In genomic region chr8:78435624-78435960, GRCm38 (mm10) we compare ENCODE assay signal across 8 mouse cellular contexts. TPM values are rescaled to one million over a fixed set of nuclear protein-coding genes. Genes with fewer than 3 reads are reported as not detected.
DNase-seq lines count a peak whose midpoint lies in the region; ATAC-seq and TF ChIP-seq lines count a peak whose summit lies in the region.
"Had no signal": no experiment of that assay in that cellular context is flagged by ENCODE, and none has a peak within 500 bp of the region (broad histone marks: within the 10 kb centered on the region; RNA-seq: fewer than 3 reads in every experiment).

No protein-coding gene starts in this region.

- ATAC-seq in lung, postnatal 0 days, result no peak
- 0 out of 2 replicates have a peak, but pooled peaks have one; percentile 9 for ATAC-seq in forebrain, postnatal 0 days
- no peak for ATAC-seq in limb, embryonic 15.5 days (ENCODE audit: insufficient number of reproducible peaks, low FRiP score, low TSS enrichment, low read depth)

- H3K4me2 ChIP-seq in lung, postnatal 0 days (replicated peaks; ENCODE audit: low read depth, low read length), result no peak overlapping the region
- peak overlapping the region; percentile 66 for H3K4me2 ChIP-seq in forebrain, postnatal 0 days (ENCODE audit: low read depth)
- H3K4me2 ChIP-seq in limb, embryonic 15.5 days, result peak overlapping the region; percentile 80

- H3K27ac ChIP-seq in lung, postnatal 0 days (ENCODE audit: low read length), result no peak overlapping the region
- no peak overlapping the region for H3K27ac ChIP-seq in forebrain, postnatal 0 days (ENCODE audit: low read depth, low read length)
- H3K27ac ChIP-seq in limb, embryonic 15.5 days, result no peak overlapping the region

- no peak for TF ChIP-seq CTCF in lung, postnatal 0 days (IDR thresholded peaks at IDR 0.05)
- no peak for TF ChIP-seq CTCF in forebrain, postnatal 0 days (IDR thresholded peaks at IDR 0.05; ENCODE audit: low read depth)

- peaks cover 69% of the 10 kb centered on the region for H3K27me3 ChIP-seq in lung, postnatal 0 days (replicated peaks; ENCODE audit: insufficient read depth, low read length)
- peaks cover 59% of the 10 kb centered on the region for H3K27me3 ChIP-seq in forebrain, postnatal 0 days (ENCODE audit: insufficient read depth, low read length)
- H3K27me3 ChIP-seq in limb, embryonic 15.5 days, result peaks cover 86% of the 10 kb centered on the region

- H3K4me3 ChIP-seq in lung, postnatal 0 days (ENCODE audit: low read depth, low read length), result 0 out of 2 replicates have a peak overlapping the region, but pooled peaks have one; percentile 23
- peak overlapping the region; percentile 37 for H3K4me3 ChIP-seq in forebrain, postnatal 0 days (ENCODE audit: low read depth, low read length)
- H3K4me3 ChIP-seq in limb, embryonic 15.5 days, result peak overlapping the region; percentile 41; the same call in 1 of the 2 replicates

- H3K36me3 ChIP-seq in lung, postnatal 0 days (ENCODE audit: insufficient read depth, low read length), result no peaks in the 10 kb centered on the region
- no peaks in the 10 kb centered on the region for H3K36me3 ChIP-seq in forebrain, postnatal 0 days (ENCODE audit: insufficient read depth)
- no peaks in the 10 kb centered on the region for H3K36me3 ChIP-seq in limb, embryonic 15.5 days

- 3% methylated on average over 18 of the region's 18 CpGs for WGBS in lung, postnatal 0 days
- 1% methylated on average over 18 of the region's 18 CpGs for WGBS in forebrain, postnatal 0 days
- 1% methylated on average over 18 of the region's 18 CpGs for WGBS in limb, embryonic 15.5 days

- TF ChIP-seq EP300 in lung, postnatal 0 days (IDR thresholded peaks at IDR 0.05), result no peak

- H3K9ac ChIP-seq in lung, postnatal 0 days (replicated peaks; ENCODE audit: low read depth), result no peak overlapping the region
- 0 out of 2 replicates have a peak overlapping the region, but pooled peaks have one; percentile 4 for H3K9ac ChIP-seq in forebrain, postnatal 0 days
- no peak overlapping the region for H3K9ac ChIP-seq in limb, embryonic 15.5 days

- H3K4me1 ChIP-seq in lung, postnatal 0 days (ENCODE audit: insufficient read depth, low read depth, low read length), result no peaks in the 10 kb centered on the region
- peaks cover 4% of the 10 kb centered on the region; the same call in 1 of the 2 replicates for H3K4me1 ChIP-seq in forebrain, postnatal 0 days (ENCODE audit: insufficient read depth)
- H3K4me1 ChIP-seq in limb, embryonic 15.5 days, result peaks cover 31% of the 10 kb centered on the region

- intact Hi-C loops in left cerebral cortex, postnatal 14 days (cut with DNase I), result loop anchor here (5.0 to 10.0 kb wide), 2 partner anchors 212 to 371 kb away; no protein-coding TSS in a partner anchor

- H3K9me3 ChIP-seq in lung, postnatal 0 days (ENCODE audit: low read length), result no peaks in the 10 kb centered on the region
- H3K9me3 ChIP-seq in forebrain, postnatal 0 days (ENCODE audit: low read length), result no peaks in the 10 kb centered on the region
- H3K9me3 ChIP-seq in limb, embryonic 15.5 days, result no peaks in the 10 kb centered on the region

- no peak for DNase-seq in lung, postnatal 0 days (ENCODE audit: low spot score)
- DNase-seq in lung, postnatal 14 days, result no peak
- no peak for DNase-seq in forebrain, postnatal 0 days
- DNase-seq in urinary bladder, adult 18-20 months (ENCODE audit: low spot score in 2 of 2), result no peak
- no peak for DNase-seq in layer of hippocampus, adult 11-12 months (ENCODE audit: low spot score)
- no peak for DNase-seq in left cerebral cortex, postnatal 14 days (ENCODE audit: low spot score in 2 of 2)

RNA-seq across cellular contexts. Expression of gene Pou4f2, which starts 0.9 kb away (rescaled TPM):
- not detected in 2 replicates for polyA plus RNA-seq in lung, postnatal 0 days (2015; fragmentation: Nextera tagmentation; extraction: Ambion mirVana)
- not detected in 2 replicates for total RNA-seq in forebrain, postnatal 0 days (2014; rRNA removed)
- not detected in 2 replicates for polyA plus RNA-seq in forebrain, postnatal 0 days (2015; fragmentation: Nextera tagmentation; extraction: Ambion mirVana)
- polyA plus RNA-seq in limb, embryonic 15.5 days (2015; fragmentation: Nextera tagmentation; extraction: Ambion mirVana), result not detected in 2 replicates
- total RNA-seq in left cerebral cortex, postnatal 14 days (2021), result not detected
- total RNA-seq: layer of hippocampus, adult 8-10 months had no signal
